Mouse (Mus musculus) mouse embryonic stem cell (cell line): ENCODE data around the gene Ralgapa2.

ENCODE experiments used
- in situ Hi-C, 2 experiments: fragments of 300-500 bp; cut with MboI; formaldehyde crosslinking; loops; 1 replicate in 1 of 2; 3 replicates in 1 of 2; pipeline ENCODE4 v1.14.3; 2019 to 2020; ENCODE audit warnings: low sequenced_read_pairs in 2 of 2, low pct_unique_long_range_greater_than_20kb in 1 of 2, mixed read lengths in 1 of 2; ENCODE audit not compliant: unreplicated experiment in 1 of 2

Ralgapa2 gene

GRCm38 (mm10) chr2:146256321-146256875 is 255.7 kb downstream of the Ralgapa2 start:
- in situ Hi-C loops: no loop called here

DNA sequence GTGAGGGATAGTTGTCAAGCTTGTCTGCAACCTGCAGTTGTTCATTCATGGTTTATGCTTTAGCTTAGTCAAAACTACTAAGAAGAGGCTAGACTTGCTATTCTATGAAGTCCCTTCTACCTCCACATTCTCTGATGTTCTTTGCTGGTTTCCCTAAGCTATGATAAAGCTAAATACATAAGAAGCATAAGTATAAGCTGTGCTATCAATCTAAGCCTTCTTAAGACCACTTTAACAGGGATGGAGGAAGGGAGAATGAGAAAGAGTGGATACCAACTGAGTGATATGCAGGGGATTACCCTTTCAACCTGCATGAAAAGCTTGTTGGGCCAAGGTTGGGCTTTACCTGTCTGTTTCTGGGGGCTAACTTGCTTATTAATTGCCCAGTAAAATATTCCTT is 256.5 kb downstream of the Ralgapa2 start:
- in situ Hi-C loops: no loop called here

- in situ Hi-C loops: no loop called here
These were observed 257.8 kb downstream of the Ralgapa2 start for GRCm38 (mm10) chr2:146254387-146254786.

DNA sequence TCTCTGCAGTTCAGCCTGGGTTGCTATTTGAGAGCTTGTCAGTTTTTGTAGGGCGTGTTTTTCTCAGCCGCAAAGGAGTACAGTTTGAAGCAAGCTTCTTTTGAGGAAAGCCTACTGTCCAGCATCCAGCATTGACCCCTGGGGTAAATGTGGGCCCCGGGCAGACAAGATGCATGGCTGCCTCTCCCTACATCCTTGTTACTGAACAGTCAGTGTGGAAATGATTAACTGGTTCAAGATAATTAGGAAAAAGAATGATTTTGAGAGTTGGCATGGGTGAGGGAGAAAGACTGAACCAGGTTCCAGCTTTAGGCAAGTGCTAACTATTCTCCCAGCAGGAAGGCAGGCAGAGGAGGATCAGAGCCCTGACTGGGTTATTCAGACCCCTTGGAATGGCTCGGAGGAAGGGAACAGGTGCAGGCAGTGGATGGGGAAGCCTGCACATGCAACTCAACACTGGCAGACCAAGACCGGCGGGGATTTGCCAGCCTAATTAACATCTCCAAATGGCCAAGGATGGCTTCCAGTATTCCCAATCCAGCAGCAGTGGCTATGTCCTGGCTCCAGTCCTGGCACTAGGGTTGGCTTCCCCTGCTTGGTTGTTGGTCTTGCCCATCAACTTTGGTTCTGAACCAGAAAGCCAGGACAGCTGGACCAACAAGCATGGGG is 261.8 kb downstream of the Ralgapa2 start:
- in situ Hi-C loops: no loop called here

DNA sequence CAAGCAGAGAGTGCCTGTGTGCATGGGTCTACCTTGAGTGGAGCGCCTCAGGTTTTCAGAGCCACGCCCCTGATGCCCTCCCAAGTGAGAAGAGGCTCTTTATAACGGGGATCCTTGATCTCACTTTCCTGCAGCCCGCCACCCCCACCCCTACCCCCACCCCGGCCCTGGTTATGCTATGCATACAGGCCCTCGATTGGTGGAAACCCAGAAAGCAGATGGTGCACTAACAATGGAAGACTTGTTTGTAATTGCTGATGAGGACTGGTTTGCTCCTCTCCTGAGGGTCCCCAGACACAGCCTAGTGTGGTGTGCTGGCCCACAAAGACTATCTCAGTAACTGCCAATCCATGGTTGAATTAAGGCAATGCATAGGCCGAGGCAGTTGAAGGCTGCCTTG is 263.1 kb downstream of the Ralgapa2 start:
- in situ Hi-C loops: no loop called here

DNA sequence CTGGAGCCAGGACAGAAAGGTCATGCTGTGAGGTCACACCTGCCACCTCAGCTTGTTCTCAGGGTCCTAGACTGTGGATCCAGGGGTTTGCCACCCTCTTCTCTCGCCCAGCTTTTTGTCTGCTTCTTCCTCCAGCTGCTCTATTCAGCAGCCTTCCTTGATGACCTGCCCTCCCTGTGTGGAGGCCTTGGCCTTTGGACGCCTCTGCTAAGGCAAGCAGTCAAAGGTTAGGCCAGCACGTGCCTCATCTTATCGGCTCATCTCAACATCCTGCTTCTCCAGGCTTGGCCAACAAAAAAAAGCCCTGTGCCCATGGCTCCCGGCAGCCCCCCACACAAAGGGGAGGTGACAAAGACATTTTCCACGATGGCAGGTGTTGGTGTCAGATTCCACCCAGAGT is 264.6 kb downstream of the Ralgapa2 start:
- in situ Hi-C loops: no loop called here

DNA sequence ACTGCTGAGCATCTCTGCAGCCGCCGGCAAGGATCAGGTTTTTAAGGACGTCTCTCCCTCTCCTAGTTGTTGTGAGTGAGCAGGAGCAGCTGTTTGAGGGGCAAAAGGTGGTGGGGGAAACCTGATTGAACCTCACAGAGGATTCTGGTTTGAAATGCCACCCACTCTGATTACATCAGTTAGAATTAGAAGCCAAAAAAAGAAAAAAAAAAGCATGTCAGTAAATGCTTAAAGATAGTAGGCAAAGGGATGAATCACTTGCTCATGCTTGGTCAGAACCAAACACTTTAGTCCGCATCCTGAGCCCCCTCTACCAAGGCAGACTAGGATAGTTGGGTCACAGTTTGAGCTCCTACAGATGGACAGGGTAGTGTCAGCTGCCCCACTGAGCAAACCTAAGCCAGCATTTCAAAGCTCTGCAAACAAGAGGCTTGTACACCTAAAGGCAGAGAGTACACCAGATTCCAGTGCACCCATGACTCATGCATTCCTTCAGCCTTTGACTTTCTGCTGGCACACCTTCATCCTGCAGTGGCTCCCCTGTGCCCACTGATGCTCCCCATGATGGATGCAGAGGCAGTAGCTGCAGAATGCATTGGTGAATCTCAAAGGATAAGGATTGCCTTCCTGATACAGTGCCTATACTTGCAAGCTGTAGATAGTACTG is 265.6 kb downstream of the Ralgapa2 start:
- in situ Hi-C loops: no loop called here

DNA sequence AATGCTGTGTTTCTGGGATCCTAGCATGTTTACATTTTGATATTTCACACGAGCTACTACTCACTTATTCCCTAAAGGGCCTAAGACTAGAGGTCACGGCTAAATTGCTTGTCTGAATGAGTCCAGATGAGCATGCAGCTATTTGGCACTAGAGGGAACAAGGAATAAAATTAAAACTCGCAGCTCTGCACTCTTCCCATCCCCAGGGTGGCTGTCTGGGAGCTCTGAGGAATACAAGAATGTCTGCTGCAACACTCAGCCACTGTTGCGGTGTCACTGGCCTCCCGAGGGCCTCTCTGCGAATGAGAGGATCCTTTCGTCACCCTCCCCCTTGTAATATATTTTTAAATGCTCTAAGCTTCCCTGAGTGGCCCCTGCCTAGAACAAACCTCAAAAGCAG is 266.7 kb downstream of the Ralgapa2 start:
- in situ Hi-C loops: no loop called here

GRCm38 (mm10) chr2:146244049-146244448 is 268.1 kb downstream of the Ralgapa2 start:
- in situ Hi-C loops: no loop called here

- in situ Hi-C loops: no loop called here
These were observed 272.9 kb downstream of the Ralgapa2 start for GRCm38 (mm10) chr2:146239196-146239747.

GRCm38 (mm10) chr2:146231485-146231884 is 280.7 kb downstream of the Ralgapa2 start:
- in situ Hi-C loops: no loop called here

DNA sequence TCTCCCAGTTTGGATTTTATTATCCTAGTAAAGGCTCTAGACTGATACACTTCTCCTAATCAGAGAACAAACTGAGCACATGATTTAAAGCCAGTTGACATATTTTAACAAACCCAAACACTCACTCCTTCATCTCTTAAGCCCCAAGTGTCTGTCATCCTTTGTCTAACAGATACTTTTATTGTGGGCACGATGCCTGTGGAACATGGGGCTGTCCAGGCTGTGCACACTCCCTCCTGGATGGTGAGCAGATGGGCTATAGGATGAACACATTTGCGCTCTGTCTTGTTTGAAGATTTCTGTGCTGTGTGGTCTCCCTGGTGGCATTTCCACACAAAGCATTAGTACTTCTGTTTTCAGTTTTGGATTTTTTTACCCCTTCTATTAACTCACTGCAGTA is 283.7 kb downstream of the Ralgapa2 start:
- in situ Hi-C loops: no loop called here

DNA sequence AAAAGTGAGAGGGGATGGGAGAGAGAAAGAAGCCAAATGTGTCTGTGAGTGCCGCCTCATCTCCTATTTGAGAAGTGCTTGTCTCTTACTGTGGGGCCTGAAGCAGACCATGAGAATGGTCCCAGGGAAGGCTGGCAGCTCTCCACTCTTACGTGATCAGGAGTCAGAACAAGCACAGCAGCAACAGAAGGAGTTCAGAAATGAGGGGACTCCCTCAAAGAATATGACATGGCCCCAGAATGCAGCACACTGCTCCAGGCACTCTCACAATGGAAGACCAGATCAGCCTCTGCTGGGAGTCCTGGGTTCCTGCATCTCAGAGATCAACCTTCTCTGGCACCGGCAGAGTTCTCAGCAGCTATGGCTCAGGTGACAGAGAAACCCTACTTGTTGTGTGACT is 284.5 kb downstream of the Ralgapa2 start:
- in situ Hi-C loops: no loop called here

DNA sequence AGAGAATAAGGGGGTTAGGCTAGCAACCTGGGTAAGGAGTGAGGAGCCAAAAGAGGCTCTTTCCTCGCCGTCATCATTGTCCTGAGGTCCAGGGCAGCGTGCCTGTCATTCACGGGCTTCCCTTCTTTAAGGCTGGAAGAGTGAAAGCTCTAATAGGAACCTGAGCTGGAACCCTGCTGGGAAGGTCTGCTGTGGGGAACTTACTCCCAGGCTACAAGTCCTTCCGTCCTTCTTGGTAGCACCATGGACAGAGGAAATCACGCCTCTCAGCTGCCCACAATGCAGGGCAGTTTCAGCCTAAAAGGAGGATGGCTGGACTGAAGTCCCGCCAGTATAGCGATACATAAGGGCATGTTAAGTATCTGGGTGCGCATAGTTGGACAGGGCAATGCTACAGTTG is 285.7 kb downstream of the Ralgapa2 start:
- in situ Hi-C loops: no loop called here

DNA sequence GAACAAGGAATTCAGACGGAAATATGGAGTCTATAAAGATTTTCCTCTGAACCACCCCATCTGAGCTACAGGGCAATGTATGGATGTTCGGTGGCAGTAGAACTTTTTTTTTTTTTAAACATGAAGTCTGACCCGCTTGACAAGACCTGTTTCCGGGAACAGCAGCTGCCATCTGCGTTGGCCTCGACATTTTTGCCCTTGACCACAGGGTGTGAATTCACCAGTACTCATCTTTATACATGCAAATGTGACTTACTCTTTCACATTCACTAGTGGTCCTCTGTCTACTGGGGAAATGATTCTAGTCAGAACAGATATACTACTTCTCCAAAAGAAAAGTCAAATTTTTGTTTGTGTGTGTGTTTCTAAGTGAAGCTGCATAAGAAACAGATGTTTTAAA is 286.3 kb downstream of the Ralgapa2 start:
- in situ Hi-C loops: no loop called here

GRCm38 (mm10) chr2:146224141-146224540 is 288.0 kb downstream of the Ralgapa2 start:
- in situ Hi-C loops: loop anchor here in 1 of 2 experiments (25.0 kb wide), 2 partner anchors 262 to 963 kb away; partner anchors contain the start of gene Nkx2-2

DNA sequence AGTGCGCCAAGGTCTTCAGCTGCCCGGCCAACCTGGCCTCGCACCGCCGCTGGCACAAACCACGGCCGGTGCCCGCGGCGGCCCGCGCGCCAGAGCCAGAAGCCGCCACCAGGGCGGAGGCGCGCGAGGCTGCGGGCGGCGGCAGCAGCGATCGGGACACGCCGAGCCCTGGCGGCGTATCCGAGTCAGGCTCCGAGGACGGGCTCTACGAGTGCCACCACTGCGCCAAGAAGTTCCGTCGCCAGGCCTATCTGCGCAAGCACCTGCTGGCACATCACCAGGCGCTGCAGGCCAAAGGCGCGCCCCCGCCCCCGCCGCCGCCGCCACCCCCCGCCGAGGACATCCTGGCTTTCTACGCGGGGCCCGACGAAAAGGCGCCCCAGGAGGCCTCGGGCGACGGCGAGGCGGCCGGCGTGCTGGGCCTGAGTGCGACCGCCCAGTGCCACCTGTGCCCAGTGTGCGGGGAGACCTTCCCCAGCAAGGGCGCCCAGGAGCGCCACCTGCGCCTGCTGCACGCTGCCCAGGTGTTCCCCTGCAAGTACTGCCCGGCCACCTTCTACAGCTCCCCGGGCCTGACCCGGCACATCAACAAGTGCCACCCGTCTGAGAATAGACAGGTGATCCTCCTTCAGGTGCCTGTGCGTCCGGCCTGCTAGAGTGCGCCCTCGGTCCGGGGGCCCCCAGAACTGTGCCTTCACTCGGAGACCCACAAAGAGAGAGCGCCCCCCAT is 288.8 kb downstream of the Ralgapa2 start:
- in situ Hi-C loops: loop anchor here in 1 of 2 experiments (25.0 kb wide), 2 partner anchors 261 to 964 kb away; partner anchors contain the start of gene Nkx2-2

- in situ Hi-C loops: loop anchor here in 1 of 2 experiments (25.0 kb wide), 2 partner anchors 260 to 965 kb away; partner anchors contain the start of gene Nkx2-2
These were observed 289.6 kb downstream of the Ralgapa2 start for GRCm38 (mm10) chr2:146222279-146223175.
